Mouse (Mus musculus) erythroblast, embryonic 14.5 days (primary cell): Measurements from ENCODE around the gene Pcgf6.

ENCODE experiments used
- GATA1 ChIP-seq: IDR thresholded peaks from 2 replicates; pipeline ENCODE4 v1.6.1; 2012; ENCODE audit warnings: low read length, inconsistent platforms, mixed read lengths
- TAL1 ChIP-seq: IDR thresholded peaks from 3 replicates; pipeline ENCODE4 v1.6.1; 2012; ENCODE audit warnings: low read length, inconsistent platforms, mixed read lengths

DNA sequence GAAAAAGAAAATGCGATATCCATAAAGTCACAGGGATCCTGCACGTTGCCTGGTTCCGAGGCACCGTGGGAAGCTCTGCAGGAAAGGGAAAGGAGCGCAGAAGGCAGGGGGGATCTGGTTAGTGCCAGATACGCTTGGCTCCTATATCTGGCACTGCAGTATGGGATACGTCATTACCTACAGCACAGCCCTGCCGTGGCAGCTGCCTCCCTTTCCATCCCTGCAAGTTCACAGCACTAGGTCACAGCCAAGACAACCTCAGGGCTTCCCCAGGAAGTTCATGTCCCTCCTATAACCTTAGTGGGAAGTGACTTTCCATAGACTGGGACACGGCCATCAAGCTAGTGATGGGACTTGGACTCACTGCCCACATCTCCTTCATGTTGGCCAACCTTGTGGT lies 54.6 kb downstream of the Pcgf6 start:
- TF ChIP-seq GATA1 (no peak), TAL1 (no peak)
